Mouse (Mus musculus) neural tube, postnatal 0 days (tissue): ENCODE data around the gene Zranb2. TPM values are rescaled to one million over a fixed set of nuclear protein-coding genes. Genes with fewer than 3 reads are reported as not detected.

Experiments used
- microRNA counts: library from miRNA; unstranded; fragments of <30 nt; microRNA quantifications from one replicate; lab custom pipeline; 2015
- microRNA-seq: library from miRNA; unstranded; fragments of <30 nt; microRNA quantifications from one replicate; pipeline ENCODE4, GENCODE M21; 2016
- polyA plus RNA-seq: library from polyadenylated mRNA; unstranded; fragments of >200 nt; fragmentation: Nextera tagmentation; extraction: Ambion mirVana; gene quantifications from 2 replicates; pipeline ENCODE4 v1.2.1, GENCODE M21; 2015

Gene Zranb2
- 90.7 and 99.4 TPM in 2 replicates for polyA plus RNA-seq

GRCm38 (mm10) chr3:157533964-157534785, at the start of gene Zranb2:
Zranb2 (plus strand) TSS chr3:157534160.

GRCm38 (mm10) chr3:157566725-157567565, 33.0 kb downstream of the Zranb2 start, which contains the start of gene Ptger3:
Ptger3 (plus strand) TSS chr3:157566892.

MicroRNAs within 50 kb of the gene (microRNA counts, 519-probe panel; counts per million panel counts)
- microRNA mmu-miR-186 (lab: Ali Mortazavi, UCI), result 40.5 counts per million

Small RNAs within 50 kb of the gene (microRNA-seq; reads per million reads assigned to microRNA genes)
- 674 reads per million, percentile 71 among the genes with 10 or more reads in this experiment for gene Mir186

Other genes with a start within 250 kb of the Zranb2 start
- 7.9 and 8.4 TPM in 2 replicates for gene Ptger3, start 32.7 kb downstream of the Zranb2 start, polyA plus RNA-seq